ENCODE assay signal across 17 mouse cellular contexts in genomic region chr6:113175469-113175868, GRCm38 (mm10). TPM values are rescaled to one million over a fixed set of nuclear protein-coding genes. Genes with fewer than 3 reads are reported as not detected.
"Had no signal": no experiment of that assay in that cellular context is flagged by ENCODE, and none has a peak within 500 bp of the region (broad histone marks: within the 10 kb centered on the region; RNA-seq: fewer than 3 reads in every experiment).

No protein-coding gene starts in this region.

- H3K36me3 ChIP-seq: liver, embryonic 15.5 days; lung, embryonic 15.5 days had no signal

- H3K4me2 ChIP-seq: liver, embryonic 15.5 days; lung, embryonic 15.5 days; midbrain, embryonic 12.5 days; neural tube, embryonic 12.5 days had no signal

- H3K9me3 ChIP-seq: liver, embryonic 15.5 days; lung, embryonic 15.5 days; midbrain, embryonic 12.5 days; neural tube, embryonic 12.5 days had no signal

- H3K27ac ChIP-seq: liver, embryonic 15.5 days; lung, embryonic 15.5 days; macrophage; midbrain, embryonic 12.5 days; neural tube, embryonic 12.5 days had no signal

- ATAC-seq: lung, postnatal 0 days had no signal

- DNase-seq: lung, adult 2 months; lung, postnatal 14 days; lung, postnatal 36 days; midbrain, embryonic 14.5 days; right cerebral cortex, postnatal 14 days; right cerebral cortex, postnatal 4 days; spleen, adult 18-20 months; thymus, adult 18-20 months; thymus, postnatal 14 days; thymus, postnatal 36 days had no signal

- H3K9ac ChIP-seq: liver, embryonic 15.5 days; lung, embryonic 15.5 days; midbrain, embryonic 12.5 days; neural tube, embryonic 12.5 days had no signal

- H3K4me1 ChIP-seq: liver, embryonic 15.5 days; lung, embryonic 15.5 days had no signal

- H3K27me3 ChIP-seq: liver, embryonic 15.5 days; lung, embryonic 15.5 days; midbrain, embryonic 12.5 days; neural tube, embryonic 12.5 days had no signal

- H3K4me3 ChIP-seq: liver, embryonic 15.5 days; lung, embryonic 15.5 days; megakaryocyte, embryonic 14.5 days; midbrain, embryonic 12.5 days; neural tube, embryonic 12.5 days had no signal

RNA-seq across cellular contexts. Expression of gene Lhfpl4, which starts 19.7 kb away (rescaled TPM):
- polyA plus RNA-seq: macrophage had no signal
